Mouse (Mus musculus): ENCODE data around the gene Magohb.

The Magohb gene

DNA sequence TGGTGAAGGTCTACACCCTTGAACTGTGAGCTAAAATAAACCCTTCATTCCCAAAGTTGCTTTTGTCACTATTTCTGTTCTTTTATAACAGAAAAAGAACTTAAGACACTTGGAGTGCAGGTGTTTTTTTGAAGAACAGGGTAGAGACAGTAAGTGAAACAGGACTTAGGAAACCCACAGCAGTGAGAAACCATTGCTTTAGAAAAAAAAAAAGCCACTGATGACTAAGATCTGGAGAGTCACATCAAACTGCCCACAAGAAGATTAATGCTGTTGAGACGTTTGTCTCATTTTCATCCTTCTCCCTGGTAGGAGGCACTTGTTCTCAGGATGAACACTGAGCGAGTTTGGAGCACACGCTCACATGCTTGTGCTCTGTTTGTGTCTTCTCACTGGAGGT lies 31.0 kb downstream of the Magohb start:
- no peak for DNase-seq (ENCODE audit: low spot score)

- no peak for DNase-seq (ENCODE audit: low spot score)
Measured at GRCm38 (mm10) chr6:131247206-131247605, 45.8 kb downstream of the Magohb start, which contains the start of gene Klra2. TSS of gene Klra2 (minus strand) at chr6:131247362.

- DNase-seq (ENCODE audit: low spot score), result no peak
Measured at GRCm38 (mm10) chr6:131245081-131245480, 48.0 kb downstream of the Magohb start.
